Mouse (Mus musculus): ENCODE data around the gene Gm20388. TPM values are rescaled to one million over a fixed set of nuclear protein-coding genes. Genes with fewer than 3 reads are reported as not detected.
A peak's percentile ranks its signal among the peaks of the same experiment; 100 is the strongest.

Gm20388 gene
- polyA plus RNA-seq, 2 experiments = 8.5 TPM; not detected in 1

- Histone ChIP-seq H3K4me3 (ENCODE audit: insufficient read depth in 1 of 2, low read depth in 2 of 2, low read length in 2 of 2) (peak overlapping the region; percentile 71 to 74), H3K36me3 (replicated peaks; ENCODE audit: control insufficient read depth, insufficient read depth, low read depth) (no peaks in the 10 kb centered on the region), H3K4me2 (ENCODE audit: low read depth) (peak overlapping the region; percentile 97), H3K27me3 (ENCODE audit: control insufficient read depth, insufficient read depth, low read length) (no peaks in the 10 kb centered on the region), H3K27ac (peak overlapping the region; percentile 98), H3K9ac (replicated peaks) (peak overlapping the region; percentile 89), H3K9me3 (ENCODE audit: control insufficient read depth, low read length) (no peaks in the 10 kb centered on the region), H3K4me1 (replicated peaks; ENCODE audit: control insufficient read depth in 2 of 2, insufficient read depth in 2 of 2, low read length in 1 of 2) (peaks cover 57 to 74% of the 10 kb centered on the region in 2 experiments)
- ATAC-seq (ENCODE audit: insufficient read depth) = peak; percentile 87
- peak; percentile 90 to 92 (median 91) for DNase-seq (ENCODE audit: low read depth in 3 of 3, low spot score in 3 of 3)
- TF ChIP-seq CTCF (IDR thresholded peaks at IDR 0.05; ENCODE audit: low read depth) = peak; percentile 32; the same call in 1 of the 2 replicates
- peak; percentile 92 for TF ChIP-seq EP300 (IDR thresholded peaks at IDR 0.05; ENCODE audit: low read depth)
- WGBS (ENCODE audit: insufficient replicate concordance) = 5% methylated on average over 18 of the region's 18 CpGs
Measured at GRCm38 (mm10) chr8:120293421-120294357, 383.0 kb downstream of the Gm20388 start.

GRCm38 (mm10) chr8:120294982-120295870 is 384.6 kb downstream of the Gm20388 start:
- Histone ChIP-seq H3K36me3 (replicated peaks; ENCODE audit: control insufficient read depth, insufficient read depth, low read depth) (no peaks in the 10 kb centered on the region), H3K4me1 (replicated peaks; ENCODE audit: control insufficient read depth in 2 of 2, insufficient read depth in 2 of 2, low read length in 1 of 2) (peaks cover 42 to 60% of the 10 kb centered on the region in 2 experiments), H3K9ac (replicated peaks) (peak overlapping the region; percentile 89), H3K4me2 (ENCODE audit: low read depth) (peak overlapping the region; percentile 97), H3K27me3 (ENCODE audit: control insufficient read depth, insufficient read depth, low read length) (no peaks in the 10 kb centered on the region), H3K9me3 (ENCODE audit: control insufficient read depth, low read length) (no peaks in the 10 kb centered on the region), H3K27ac (peak overlapping the region; percentile 98), H3K4me3 (ENCODE audit: insufficient read depth in 1 of 2, low read depth in 2 of 2, low read length in 2 of 2) (peak overlapping the region; percentile 3 to 44)
- ATAC-seq (ENCODE audit: insufficient read depth) = peak; percentile 59
- DNase-seq (ENCODE audit: low read depth in 3 of 3, low spot score in 3 of 3) = peak in 2 of 3 experiments; percentile 49 to 54
- no peak for TF ChIP-seq CTCF (IDR thresholded peaks at IDR 0.05; ENCODE audit: low read depth)
- peak; percentile 48 for TF ChIP-seq EP300 (IDR thresholded peaks at IDR 0.05; ENCODE audit: low read depth)
- 23% methylated on average over 16 of the region's 17 CpGs for WGBS (ENCODE audit: insufficient replicate concordance)

- no peaks in the 10 kb centered on the region for H3K27me3 ChIP-seq (ENCODE audit: control insufficient read depth, insufficient read depth, low read length)
- H3K4me1 ChIP-seq (replicated peaks; ENCODE audit: control insufficient read depth in 2 of 2, insufficient read depth in 2 of 2, low read length in 1 of 2) = peaks cover 39 to 52% of the 10 kb centered on the region in 2 experiments
- no peaks in the 10 kb centered on the region for H3K9me3 ChIP-seq (ENCODE audit: control insufficient read depth, low read length)
- H3K4me2 ChIP-seq (ENCODE audit: low read depth) = no peak overlapping the region
- H3K4me3 ChIP-seq (ENCODE audit: insufficient read depth in 1 of 2, low read depth in 2 of 2, low read length in 2 of 2) = no peak overlapping the region
- no peak overlapping the region for H3K27ac ChIP-seq
- no peak for DNase-seq (ENCODE audit: low read depth in 3 of 3, low spot score in 3 of 3)
- no peak overlapping the region for H3K9ac ChIP-seq (replicated peaks)
- no peak for ATAC-seq (ENCODE audit: insufficient read depth)
- TF ChIP-seq EP300 (IDR thresholded peaks at IDR 0.05; ENCODE audit: low read depth) (no peak), CTCF (IDR thresholded peaks at IDR 0.05; ENCODE audit: low read depth) (no peak)
- 75% methylated on average over 5 of the region's 5 CpGs for WGBS (ENCODE audit: insufficient replicate concordance)
- no peaks in the 10 kb centered on the region for H3K36me3 ChIP-seq (replicated peaks; ENCODE audit: control insufficient read depth, insufficient read depth, low read depth)
Measured at GRCm38 (mm10) chr8:120297000-120297399, 386.4 kb downstream of the Gm20388 start.

GRCm38 (mm10) chr8:120298601-120299532 is 388.2 kb downstream of the Gm20388 start:
- Histone ChIP-seq H3K36me3 (replicated peaks; ENCODE audit: control insufficient read depth, insufficient read depth, low read depth) (no peaks in the 10 kb centered on the region), H3K9me3 (ENCODE audit: control insufficient read depth, low read length) (no peaks in the 10 kb centered on the region), H3K4me2 (ENCODE audit: low read depth) (no peak overlapping the region), H3K27me3 (ENCODE audit: control insufficient read depth, insufficient read depth, low read length) (no peaks in the 10 kb centered on the region), H3K9ac (replicated peaks) (no peak overlapping the region), H3K4me3 (ENCODE audit: insufficient read depth in 1 of 2, low read depth in 2 of 2, low read length in 2 of 2) (no peak overlapping the region), H3K27ac (no peak overlapping the region), H3K4me1 (replicated peaks; ENCODE audit: control insufficient read depth in 2 of 2, insufficient read depth in 2 of 2, low read length in 1 of 2) (peaks cover 32 to 36% of the 10 kb centered on the region in 2 experiments)
- no peak for ATAC-seq (ENCODE audit: insufficient read depth)
- WGBS (ENCODE audit: insufficient replicate concordance) = 80% methylated on average over 22 of the region's 22 CpGs
- no peak for DNase-seq (ENCODE audit: low read depth in 3 of 3, low spot score in 3 of 3)
- no peak for TF ChIP-seq EP300 (IDR thresholded peaks at IDR 0.05; ENCODE audit: low read depth)
- TF ChIP-seq CTCF (IDR thresholded peaks at IDR 0.05; ENCODE audit: low read depth) = no peak

Data from liver, embryonic 14.5 days (tissue).